Mouse (Mus musculus): ENCODE measurements around the gene Bola1.
"Not testable (repeated sequence)": the region's sequence is repeated elsewhere in the genome, so short reads cannot be mapped to it uniquely, and the experiment has no call there.

Bola1 gene

DNA sequence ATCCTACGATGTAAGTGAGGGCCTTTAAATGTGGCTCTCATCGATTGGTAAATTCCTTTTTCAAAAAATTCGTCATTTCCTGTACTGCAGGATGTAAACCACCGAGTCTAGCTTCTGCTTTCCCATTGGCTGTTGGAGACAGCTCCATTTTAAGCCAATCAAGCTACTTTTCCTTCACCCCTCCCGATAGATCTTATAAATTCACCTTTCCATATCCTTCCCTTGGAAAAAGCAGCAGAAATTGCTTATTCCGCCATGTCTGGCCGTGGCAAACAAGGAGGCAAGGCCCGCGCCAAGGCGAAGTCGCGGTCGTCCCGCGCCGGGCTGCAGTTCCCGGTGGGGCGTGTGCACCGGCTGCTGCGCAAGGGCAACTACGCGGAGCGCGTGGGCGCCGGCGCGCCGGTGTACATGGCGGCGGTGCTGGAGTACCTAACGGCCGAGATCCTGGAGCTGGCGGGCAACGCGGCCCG is at the start of gene Bola1, which contains the start of gene Hist2h2ab:
Bola1 (minus strand) TSS at position 49 of the 470 bp plus-strand sequence.
Hist2h2ab (plus strand) TSS at position 205 of the 470 bp plus-strand sequence.
- peak; percentile 74 for DNase-seq (ENCODE audit: low read depth)

DNA sequence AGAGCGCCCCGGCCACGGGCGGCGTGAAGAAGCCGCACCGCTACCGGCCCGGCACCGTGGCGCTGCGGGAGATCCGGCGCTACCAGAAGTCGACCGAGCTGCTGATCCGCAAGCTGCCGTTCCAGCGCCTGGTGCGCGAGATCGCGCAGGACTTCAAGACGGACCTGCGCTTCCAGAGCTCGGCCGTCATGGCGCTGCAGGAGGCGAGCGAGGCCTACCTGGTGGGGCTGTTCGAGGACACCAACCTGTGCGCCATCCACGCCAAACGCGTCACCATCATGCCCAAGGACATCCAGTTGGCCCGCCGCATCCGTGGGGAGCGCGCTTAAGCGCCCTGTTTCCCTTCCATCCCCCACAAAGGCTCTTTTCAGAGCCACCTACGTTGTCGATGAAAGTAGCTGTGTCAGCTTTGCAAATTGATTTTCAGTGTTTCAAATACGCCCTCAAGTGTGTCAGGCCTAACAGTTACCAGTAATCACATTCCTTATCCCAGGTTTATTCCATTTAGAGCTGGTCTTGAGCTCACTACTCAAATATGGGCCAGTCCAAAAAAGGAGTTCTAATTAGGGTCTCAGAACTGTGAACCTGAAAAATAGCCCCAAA is 49.4 kb upstream of the Bola1 start:
- not testable (repeated sequence) for DNase-seq (ENCODE audit: low read depth)

DNA sequence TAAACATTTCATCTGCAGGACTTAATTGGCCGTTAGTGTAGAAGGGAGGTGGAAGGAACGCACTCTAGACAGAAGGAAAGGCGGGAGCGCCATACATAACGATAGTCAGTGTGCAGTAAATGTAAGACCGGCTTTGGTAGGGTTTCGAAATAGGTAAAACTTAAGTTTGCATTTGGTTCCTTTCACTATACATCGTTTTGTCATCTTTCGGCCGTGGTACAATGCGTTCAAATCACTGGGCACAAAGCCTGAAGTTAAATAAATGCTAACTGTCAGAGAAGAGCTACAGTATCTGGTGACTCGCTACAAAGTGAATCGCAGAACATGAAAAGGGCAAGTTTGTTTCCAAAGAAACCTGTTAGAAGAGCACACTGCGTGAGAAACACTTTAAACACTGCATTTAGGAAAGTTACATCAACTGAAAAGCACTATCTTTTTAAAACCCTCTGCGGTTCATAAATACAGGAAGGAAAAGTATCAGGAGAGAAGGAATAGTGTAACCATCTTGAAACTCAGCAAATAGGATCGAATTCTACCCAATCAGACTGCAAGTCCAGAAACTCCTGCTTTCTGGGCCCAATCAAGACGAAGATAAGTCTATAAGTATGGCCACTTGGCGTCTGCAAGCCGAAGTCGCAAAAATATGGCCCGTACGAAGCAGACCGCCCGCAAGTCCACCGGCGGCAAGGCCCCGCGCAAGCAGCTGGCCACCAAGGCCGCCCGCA is 48.7 kb upstream of the Bola1 start, which contains the start of gene Hist2h3b:
Hist2h3b (plus strand) TSS at position 604 of the 725 bp plus-strand sequence.
- no peak for DNase-seq (ENCODE audit: low read depth)

DNA sequence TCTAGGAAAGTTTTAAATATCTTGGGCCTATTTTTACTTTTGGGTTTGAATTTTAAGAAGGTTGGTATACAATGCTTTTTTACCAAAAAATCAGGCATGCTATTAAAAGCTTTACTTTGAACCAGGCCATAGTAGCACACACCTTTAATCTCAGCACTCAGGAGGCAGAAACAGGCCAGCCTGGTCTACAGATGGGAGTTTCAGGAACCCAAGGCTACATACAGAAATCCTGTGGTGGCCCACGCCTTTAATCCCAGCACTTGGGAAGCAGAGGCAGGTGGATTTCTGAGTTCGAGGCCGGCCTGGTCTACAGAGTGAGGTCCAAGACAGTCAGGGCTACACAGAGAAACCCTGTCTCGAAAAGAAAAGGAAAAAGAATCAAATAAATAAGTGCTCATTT is 48.0 kb upstream of the Bola1 start:
- DNase-seq (ENCODE audit: low read depth): no peak

DNA sequence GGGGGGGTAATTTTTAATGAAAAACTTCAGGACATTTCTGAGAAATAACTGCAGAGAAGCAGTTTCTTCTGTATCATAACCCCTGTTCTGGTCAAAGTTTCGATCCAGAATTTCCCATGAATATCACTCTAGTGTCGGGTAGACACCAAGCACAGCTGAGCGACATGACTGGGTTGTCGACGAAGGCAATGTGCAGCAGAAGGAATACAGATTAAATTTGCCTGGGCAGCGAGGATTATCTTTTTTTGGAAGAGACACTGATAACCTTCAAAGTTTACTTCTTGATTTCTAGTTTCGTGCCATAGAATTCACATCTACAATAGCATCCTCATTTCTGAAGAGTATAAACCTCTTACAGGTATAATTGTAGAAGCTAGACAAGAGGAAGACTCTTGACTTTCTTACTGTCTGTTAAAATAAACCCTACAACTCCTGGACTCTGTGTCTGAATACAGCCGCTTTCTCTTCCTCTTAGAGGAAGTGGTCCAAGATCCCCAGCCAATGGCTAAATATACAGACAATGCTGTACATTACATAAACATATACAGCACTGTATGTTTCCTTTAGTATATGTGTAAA is 46.7 kb upstream of the Bola1 start:
- DNase-seq (ENCODE audit: low read depth): no peak

DNA sequence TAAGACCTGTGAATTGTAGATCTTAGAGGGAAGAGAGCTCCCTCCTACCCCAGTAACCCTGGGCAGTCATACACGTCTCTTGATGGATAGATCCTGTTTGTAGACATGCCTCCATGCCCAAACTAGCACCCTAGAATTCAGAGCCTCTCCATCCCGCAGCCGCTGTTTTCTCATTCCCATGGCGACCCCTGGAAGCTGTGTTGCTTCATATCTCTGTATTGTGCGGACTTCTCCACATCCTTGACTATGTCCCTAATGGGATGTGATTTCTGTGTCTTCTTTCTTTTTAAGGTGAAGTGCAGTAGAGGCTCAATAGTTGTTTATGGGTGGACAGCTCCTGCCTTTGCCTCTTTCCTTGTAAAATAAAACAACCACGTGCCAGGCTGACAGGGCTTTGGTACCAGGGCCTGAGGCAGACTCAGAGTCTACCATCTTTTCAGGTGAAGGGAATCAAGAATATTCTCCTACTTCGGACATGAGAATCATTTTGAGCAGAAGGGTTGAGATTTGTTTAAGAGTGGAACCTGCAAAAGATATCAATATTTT is 45.0 kb upstream of the Bola1 start:
- no peak for DNase-seq (ENCODE audit: low read depth)

DNA sequence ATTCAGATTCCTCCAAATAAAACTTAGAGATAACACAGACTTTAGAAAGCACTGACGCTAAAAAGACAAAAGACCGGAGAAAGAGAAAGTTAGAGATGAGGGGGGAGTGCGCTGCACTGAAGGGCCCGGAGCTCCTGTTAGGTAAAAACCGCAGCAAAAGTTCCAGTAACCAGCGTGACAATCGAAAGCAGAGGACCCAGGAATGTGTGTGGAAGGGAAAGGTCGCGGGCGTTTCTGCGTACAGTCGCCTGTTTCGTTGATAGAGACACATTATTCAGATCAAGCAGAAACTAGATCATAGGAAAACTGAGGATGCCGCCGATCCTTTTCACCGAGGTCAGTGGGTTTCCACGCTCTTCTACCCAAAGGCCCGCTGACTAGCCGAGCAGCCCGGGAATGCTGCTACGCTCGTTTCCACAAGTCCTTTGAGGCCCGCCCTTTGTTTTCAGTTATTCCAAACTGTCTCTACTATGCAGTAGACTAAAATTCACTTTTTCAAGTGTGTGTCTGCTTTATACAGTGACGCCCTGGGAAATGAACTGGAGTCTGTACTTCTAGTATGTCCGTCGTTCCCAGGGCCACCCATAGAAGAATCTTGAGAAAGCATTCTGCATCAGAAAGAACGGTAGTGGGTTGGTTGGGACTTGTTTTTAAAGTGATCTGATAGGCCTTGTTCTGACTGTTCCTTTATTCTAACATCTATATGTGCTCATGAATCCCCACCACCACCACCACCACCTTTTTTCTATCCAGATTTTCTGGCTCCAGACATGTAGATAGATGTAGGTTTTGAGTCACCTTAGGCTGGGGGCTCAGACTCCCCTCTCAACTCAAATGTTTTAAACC is 44.3 kb upstream of the Bola1 start:
- DNase-seq (ENCODE audit: low read depth): no peak

DNA sequence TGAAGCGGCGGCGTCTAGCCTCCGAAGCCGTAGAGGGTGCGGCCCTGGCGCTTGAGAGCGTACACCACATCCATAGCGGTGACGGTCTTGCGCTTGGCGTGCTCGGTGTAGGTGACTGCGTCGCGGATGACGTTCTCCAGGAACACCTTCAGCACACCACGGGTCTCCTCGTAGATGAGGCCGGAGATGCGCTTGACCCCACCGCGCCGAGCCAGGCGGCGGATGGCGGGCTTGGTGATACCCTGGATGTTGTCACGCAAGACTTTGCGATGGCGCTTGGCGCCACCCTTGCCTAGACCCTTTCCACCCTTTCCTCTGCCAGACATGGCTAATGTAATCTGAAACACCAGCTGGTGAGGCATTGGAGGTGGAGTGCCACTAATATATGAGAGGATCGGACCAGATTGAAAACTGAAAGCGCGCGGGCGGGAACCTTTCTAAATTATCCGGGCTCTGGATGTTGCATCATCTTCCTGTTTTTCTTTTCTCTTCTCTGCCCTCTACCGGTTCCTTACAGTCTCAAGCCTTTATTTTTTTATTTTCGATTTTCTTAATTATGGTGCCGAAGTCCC is 43.6 kb upstream of the Bola1 start, which contains the start of gene Hist2h4:
Hist2h4 (minus strand) TSS at position 333 of the 572 bp plus-strand sequence.
- peak; percentile 91 for DNase-seq (ENCODE audit: low read depth)

DNA sequence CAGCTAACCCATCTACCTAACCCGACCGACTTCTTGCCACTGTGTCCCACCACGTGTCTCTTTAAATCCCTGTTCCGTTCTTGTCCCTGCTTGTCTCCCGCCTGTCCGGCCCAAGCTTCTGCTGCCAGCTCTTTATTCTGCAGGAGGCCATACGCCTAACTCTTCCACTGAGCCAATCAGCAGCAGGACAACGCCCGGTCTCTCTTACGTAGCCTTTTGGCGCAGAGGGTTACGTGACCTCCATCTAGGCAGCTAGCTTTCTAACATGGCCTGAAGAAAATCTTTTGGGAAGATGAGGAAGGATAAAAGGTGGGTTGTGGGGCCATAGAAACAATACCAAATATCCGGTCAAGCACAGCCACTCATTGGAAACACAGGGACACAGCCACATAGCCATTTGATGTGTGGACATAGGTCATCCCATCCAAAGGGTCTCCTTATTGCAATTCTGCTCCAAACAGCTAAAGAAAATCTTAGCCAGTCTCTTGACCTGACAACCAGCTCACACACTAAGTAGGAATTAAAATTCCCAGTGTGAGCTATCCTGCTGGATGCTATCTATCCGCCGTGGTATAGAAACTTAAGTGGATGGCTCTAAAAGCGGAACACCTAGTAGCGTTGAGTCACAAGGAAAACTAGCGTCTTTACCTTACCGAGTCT is 42.8 kb upstream of the Bola1 start:
- no peak for DNase-seq (ENCODE audit: low read depth)

DNA sequence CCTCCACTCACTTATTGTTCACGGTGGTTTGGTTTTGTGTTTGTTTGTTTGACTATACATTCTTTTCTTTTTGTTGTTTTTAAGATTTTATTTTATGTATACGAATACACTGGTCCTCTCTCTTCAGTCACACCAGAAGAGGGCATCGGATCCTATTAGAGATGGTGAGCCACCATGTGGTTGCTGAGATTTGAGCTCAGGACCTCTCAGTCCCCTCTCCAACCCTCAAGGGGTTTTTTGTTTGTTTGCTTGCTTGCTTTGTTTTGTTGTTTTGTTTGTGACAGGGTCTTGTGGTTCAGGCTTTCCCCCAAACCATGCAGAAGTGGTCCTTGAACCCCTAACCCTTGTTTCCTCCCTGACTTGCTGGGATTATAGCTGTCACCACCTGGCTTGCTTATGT is 42.1 kb upstream of the Bola1 start:
- no peak for DNase-seq (ENCODE audit: low read depth)

DNA sequence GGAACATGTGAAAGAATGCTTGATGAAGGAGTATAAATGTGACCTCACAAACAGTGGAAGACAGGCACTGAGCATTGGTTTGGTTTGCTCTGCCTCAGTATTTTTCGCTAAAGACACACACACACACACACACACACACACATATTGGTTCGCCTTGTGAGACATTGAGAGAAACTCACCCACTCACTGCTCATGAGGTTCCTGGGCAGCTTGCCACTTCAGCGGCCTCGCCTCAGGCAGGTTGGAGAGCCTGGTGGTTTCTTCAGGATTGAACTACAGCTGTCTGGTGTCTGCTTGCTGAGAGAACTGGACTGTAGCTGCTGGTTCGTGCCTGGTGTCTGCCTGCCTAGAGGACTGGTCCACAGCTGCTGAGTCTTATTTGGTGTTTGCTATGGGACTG is 40.7 kb upstream of the Bola1 start:
- DNase-seq (ENCODE audit: low read depth): no peak

DNA sequence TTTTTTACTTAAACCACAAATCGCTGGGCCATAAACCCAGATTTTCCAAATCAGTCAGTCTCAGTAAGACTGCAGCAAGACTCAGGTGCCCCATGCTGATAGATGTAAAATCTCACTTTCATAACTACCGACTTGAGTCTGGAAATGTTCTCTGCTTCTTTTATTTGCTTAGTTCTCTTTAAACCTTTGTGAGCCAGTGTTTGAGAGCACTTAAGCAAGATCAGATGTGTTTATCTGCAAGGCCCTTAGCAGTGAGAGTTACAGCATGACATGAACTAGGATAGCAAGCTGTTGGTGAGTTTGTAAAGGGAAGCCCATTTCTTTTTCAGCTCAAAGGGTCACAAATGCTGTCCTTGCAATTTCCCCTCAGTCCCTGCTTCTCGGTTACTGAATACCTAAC is 37.7 kb upstream of the Bola1 start:
- no peak for DNase-seq (ENCODE audit: low read depth)

DNA sequence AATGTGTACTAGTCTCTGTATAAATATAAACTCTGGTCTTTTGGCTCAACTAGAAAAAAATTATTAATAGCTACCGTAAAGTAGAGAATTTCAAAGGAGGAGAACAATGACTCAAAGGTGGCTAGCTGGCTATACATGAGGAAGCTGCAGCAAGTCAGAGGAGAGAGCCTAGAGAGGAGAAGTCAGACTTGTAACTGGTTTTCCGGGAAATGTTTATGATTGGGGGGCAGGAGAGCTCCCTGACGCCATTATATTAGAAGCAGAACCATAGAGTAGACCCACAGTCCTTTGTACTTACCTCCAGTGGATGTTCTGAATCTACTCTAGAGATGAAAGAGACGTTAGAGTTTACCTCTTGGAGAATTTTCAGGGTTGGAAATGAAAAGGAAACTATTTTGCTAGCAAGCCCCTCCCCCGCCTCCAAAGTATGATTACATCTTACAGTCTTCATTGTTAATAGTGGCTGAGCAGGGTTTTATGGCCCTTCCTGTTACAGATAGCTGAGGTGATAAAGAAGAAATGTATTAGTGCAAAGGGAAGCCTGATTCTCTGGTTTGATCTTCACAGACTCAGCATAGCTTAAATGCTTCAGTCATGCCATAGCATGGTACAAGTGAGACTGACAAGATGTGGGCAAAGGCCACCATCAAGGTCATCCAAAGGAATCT is 36.6 kb upstream of the Bola1 start:
- no peak for DNase-seq (ENCODE audit: low read depth)

DNA sequence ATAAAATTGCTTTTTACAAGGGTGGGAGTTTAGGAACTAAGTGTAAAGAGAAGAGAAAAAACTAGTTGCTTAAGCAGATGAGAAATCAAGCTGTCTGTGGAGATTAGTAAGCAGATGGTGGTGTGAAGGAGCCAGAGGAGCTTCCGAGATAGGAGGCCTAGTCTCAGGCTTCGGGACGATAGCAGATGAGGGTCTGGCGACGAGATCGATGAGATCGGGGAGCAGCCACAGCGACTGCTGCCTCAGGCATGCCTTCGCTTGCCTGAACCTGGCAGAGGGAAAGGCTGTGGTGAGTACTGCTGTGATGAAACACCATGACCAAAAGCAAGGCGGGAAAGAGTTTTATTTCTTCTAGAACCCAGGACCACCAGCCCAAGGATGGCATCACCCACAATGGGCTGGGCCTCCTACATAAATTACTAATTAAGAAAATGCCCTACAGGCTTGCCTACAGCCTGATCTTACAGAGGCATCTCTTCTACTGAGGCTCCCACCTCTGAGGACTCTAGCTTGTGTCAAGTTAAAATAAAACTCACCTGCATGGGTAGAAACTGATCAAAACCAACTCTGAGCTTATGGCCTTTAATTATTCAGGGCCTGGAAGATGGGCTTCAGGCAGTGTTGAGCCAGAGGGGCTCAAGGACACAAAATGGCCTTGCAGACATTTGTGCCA is 35.3 kb upstream of the Bola1 start:
- DNase-seq (ENCODE audit: low read depth): no peak

DNA sequence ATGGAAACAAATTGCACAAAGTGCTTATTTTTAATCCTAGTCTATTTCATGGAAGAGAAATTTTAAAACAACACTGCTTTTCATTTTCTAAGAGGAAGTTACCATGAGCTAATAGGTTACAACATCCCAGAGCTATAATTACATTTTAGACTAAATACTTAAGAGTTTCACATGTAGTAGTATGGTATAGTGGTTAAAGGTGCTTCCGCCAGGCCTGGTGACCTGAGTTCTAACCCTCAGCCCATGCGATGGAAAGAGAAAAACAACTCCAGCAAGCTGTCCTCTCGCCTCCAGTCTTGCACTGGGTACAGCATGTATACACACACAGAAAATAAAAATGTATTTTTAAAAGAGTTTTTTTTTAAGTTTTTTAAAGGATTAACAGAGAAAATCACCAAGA is 32.3 kb upstream of the Bola1 start:
- DNase-seq (ENCODE audit: low read depth): no peak

DNA sequence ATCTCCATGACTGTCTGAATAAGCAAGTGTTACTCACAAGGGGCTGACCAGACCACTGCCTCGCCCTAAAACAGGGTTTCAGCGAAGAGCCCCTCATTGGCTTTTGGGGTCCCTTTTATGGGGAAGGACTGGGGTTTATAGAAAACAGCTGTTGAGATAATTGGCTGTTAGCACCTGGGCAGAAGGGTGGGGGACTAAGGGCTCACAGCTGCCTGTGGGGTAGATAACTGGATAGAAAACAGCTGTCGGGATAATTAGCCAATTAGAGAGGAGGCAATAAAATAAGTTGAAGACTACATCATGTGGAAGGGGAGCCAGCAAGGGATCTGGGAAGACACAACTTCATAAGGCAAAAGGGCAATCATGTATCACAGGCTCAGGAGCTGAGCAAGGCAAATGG is 31.4 kb upstream of the Bola1 start:
- DNase-seq (ENCODE audit: low read depth): no peak

DNA sequence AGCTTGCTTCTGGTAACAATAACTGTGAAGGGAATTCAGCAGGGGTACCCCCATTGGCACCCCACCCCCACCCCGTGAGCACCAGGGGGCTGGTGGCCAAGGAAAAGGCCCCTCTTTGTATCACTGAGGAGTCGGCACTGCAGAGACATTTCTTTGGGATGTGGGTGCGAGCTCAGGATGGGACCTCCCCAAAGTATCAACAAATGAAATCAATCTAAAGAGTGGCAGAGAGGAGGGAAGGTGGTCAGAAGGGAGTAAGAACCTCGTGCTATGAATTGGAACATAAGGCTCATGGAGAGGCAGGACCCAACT is 29.5 kb upstream of the Bola1 start:
- DNase-seq (ENCODE audit: low read depth): no peak

DNA sequence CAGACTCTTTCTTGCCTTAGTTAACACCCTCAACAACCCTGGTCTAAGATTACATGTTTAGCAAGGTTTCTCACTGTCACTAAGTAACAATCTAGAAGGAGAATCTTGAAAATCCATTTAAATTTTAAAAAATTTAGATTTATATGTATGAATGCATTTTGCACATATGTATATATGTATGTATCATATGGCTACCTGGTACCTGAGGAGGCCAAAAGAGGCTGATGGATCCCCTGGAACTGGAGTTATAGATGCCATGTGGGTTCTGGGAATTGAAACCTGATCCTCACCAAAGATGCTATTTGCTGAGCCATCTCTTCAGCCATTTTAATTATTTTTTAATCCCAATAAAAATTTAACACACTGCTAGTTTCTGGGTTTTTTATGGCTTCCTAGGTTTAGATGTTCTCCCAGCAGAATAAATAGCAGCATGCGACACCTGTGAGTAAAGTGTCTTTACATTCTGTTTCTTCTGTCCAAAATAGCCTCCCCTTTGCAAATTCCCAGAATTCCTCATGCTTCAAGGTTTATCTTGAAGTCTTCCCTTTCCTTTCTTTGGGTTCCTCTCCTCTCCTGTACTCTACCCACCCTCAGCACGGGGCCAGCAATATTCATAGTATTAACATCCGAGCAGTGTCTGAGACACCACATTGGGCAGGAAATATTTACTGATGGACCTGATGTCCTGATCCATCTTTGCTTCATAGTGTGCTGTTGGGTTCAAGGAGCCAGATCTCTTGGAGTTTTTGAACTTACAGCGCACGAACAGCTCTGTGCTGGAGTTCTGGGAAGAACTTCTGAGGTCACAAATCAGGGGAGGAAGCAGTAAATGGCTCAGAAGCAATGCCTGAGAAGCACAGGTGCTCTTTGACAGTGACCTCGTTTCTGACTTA is 28.9 kb upstream of the Bola1 start:
- no peak for DNase-seq (ENCODE audit: low read depth)

All from fibroblast of lung, adult 2 months (primary cell).